Mouse (Mus musculus): Measurements from ENCODE around the gene Tex13b. TPM values are rescaled to one million over a fixed set of nuclear protein-coding genes. Genes with fewer than 3 reads are reported as not detected.
A peak's percentile ranks its signal among the peaks of the same experiment; 100 is the strongest.
"Not testable (repeated sequence)": the region's sequence is repeated elsewhere in the genome, so short reads cannot be mapped to it uniquely, and the experiment has no call there.

Gene Tex13b
- polyA plus RNA-seq (2015; fragmentation: Nextera tagmentation; extraction: Ambion mirVana): not detected in 2 replicates

DNA sequence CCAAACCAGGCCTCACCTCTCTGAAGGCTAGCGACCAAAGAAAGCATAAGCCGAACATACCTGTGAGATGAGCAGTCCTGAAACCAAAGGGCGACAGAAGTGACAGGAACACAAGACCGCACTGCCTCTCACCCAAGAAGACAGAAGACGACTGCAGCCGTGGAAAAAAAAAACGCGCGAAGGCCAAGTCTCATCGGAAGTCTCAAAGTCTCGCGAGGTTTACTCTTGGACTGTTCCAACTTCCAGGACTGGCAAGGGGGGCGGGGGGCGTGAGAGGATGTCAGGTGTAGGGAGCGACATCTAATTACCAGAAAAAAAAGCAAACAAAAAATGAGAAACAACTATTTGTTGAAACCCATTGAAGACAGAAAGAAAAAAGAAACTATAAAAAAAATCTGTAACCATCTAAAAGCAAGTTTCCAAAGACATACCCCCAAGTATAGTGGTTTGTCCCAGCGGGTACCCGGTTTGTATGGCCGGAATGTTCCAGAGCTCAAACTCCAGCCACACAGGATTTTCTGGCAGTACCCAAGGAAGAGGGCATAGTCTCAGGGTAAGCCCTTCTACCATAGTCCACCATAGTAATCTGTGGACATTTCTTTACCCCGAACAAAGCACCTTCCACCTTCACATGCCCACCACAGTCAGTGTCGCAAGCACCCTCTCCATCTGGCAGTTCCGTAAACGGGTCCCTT, at the start of gene Tex13b:
TSS of gene Tex13b (minus strand) at position 122 of the 695 bp plus-strand sequence.
- no peak for ATAC-seq (ENCODE audit: borderline replicate concordance, extremely low read depth, low FRiP score, low TSS enrichment)
- H3K4me3 ChIP-seq: no peak within 1 kb of the TSS

GRCm38 (mm10) chrX:140862760-140863159, 49.5 kb upstream of the Tex13b start:
- Histone ChIP-seq H3K27me3 (peaks cover 3% of the 10 kb centered on the region; the same call in 1 of the 2 replicates), H3K36me3 (no peaks in the 10 kb centered on the region), H3K4me3 (no peak overlapping the region), H3K4me2 (no peak overlapping the region), H3K9ac (no peak overlapping the region), H3K9me3 (no peaks in the 10 kb centered on the region), H3K27ac (no peak overlapping the region), H3K4me1 (no peaks in the 10 kb centered on the region)
- no peak for ATAC-seq (ENCODE audit: borderline replicate concordance, extremely low read depth, low FRiP score, low TSS enrichment)
- 86% methylated on average over 6 of the region's 6 CpGs for WGBS

More for the DNA sequence above, at the start of gene Tex13b:
- Histone ChIP-seq H3K9me3 (no peaks in the 10 kb centered on the region), H3K27me3 (no peaks in the 10 kb centered on the region; the same call in 1 of the 2 replicates), H3K36me3 (no peaks in the 10 kb centered on the region), H3K27ac (no peak within 1 kb of the TSS), H3K9ac (no peak within 1 kb of the TSS), H3K4me2 (no peak within 1 kb of the TSS), H3K4me1 (no peaks in the 10 kb centered on the region)
- WGBS: 90% methylated on average over 22 of the region's 22 CpGs

- H3K27ac ChIP-seq: no peak overlapping the region
- no peak overlapping the region for H3K4me3 ChIP-seq
- no peak for ATAC-seq (ENCODE audit: borderline replicate concordance, extremely low read depth, low FRiP score, low TSS enrichment)
- H3K4me2 ChIP-seq: no peak overlapping the region
- no peak overlapping the region for H3K9ac ChIP-seq
- WGBS: 33% methylated on average over 2 of the region's 2 CpGs
- H3K4me1 ChIP-seq: no peaks in the 10 kb centered on the region
- H3K36me3 ChIP-seq: no peaks in the 10 kb centered on the region
- H3K27me3 ChIP-seq: no peaks in the 10 kb centered on the region; the same call in 1 of the 2 replicates
- H3K9me3 ChIP-seq: no peaks in the 10 kb centered on the region
Measured at GRCm38 (mm10) chrX:140857445-140857844, 44.2 kb upstream of the Tex13b start.

DNA sequence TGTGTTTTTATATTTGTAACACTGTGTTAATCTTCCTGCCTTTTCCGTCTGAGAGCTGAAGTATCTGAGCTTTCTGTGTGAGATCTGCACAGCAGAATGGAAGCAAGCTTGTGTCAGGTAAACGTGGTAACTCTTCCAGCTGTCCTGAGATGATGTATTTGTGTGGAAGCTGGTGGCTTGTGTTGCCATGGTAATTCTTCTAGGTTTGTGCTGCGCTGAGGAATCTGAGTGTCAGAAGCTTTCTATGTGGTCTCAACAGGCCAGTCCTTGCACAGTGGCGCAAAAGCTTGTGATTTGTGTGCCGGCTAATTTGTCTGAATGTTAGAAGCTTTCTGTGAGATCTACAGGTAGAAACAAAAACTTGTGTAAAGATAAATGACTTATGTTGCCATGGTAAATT, 43.8 kb upstream of the Tex13b start:
- not testable (repeated sequence) for H3K4me3 ChIP-seq; H3K4me2 ChIP-seq; H3K36me3 ChIP-seq; ATAC-seq (ENCODE audit: borderline replicate concordance, extremely low read depth, low FRiP score, low TSS enrichment); H3K9me3 ChIP-seq; H3K27ac ChIP-seq; H3K9ac ChIP-seq; H3K4me1 ChIP-seq; H3K27me3 ChIP-seq
- 56% methylated on average over 5 of the region's 5 CpGs for WGBS

GRCm38 (mm10) chrX:140854561-140854960, 41.3 kb upstream of the Tex13b start:
- no peaks in the 10 kb centered on the region; the same call in 1 of the 2 replicates for H3K27me3 ChIP-seq
- 60% methylated on average over 3 of the region's 3 CpGs for WGBS
- H3K27ac ChIP-seq: no peak overlapping the region
- H3K4me2 ChIP-seq: no peak overlapping the region
- H3K9ac ChIP-seq: no peak overlapping the region
- H3K9me3 ChIP-seq: no peaks in the 10 kb centered on the region
- H3K36me3 ChIP-seq: no peaks in the 10 kb centered on the region
- H3K4me3 ChIP-seq: no peak overlapping the region
- H3K4me1 ChIP-seq: no peaks in the 10 kb centered on the region
- ATAC-seq (ENCODE audit: borderline replicate concordance, extremely low read depth, low FRiP score, low TSS enrichment): no peak

- H3K4me2 ChIP-seq; H3K4me1 ChIP-seq; H3K4me3 ChIP-seq; H3K9ac ChIP-seq; ATAC-seq (ENCODE audit: borderline replicate concordance, extremely low read depth, low FRiP score, low TSS enrichment); H3K27ac ChIP-seq; H3K9me3 ChIP-seq; H3K36me3 ChIP-seq; H3K27me3 ChIP-seq: not testable (repeated sequence)
- 100% methylated on average over 1 of the region's 1 CpGs for WGBS
Measured at GRCm38 (mm10) chrX:140845401-140845800, 32.2 kb upstream of the Tex13b start.

- H3K4me2 ChIP-seq: no peak overlapping the region
- no peak for ATAC-seq (ENCODE audit: borderline replicate concordance, extremely low read depth, low FRiP score, low TSS enrichment)
- H3K36me3 ChIP-seq: no peaks in the 10 kb centered on the region
- no peaks in the 10 kb centered on the region for H3K27me3 ChIP-seq
- H3K9ac ChIP-seq: no peak overlapping the region
- WGBS: 64% methylated on average over 4 of the region's 4 CpGs
- H3K27ac ChIP-seq: no peak overlapping the region
- no peaks in the 10 kb centered on the region for H3K9me3 ChIP-seq
- no peak overlapping the region for H3K4me3 ChIP-seq
- H3K4me1 ChIP-seq: no peaks in the 10 kb centered on the region
Measured at GRCm38 (mm10) chrX:140839887-140840286, 26.7 kb upstream of the Tex13b start.

DNA sequence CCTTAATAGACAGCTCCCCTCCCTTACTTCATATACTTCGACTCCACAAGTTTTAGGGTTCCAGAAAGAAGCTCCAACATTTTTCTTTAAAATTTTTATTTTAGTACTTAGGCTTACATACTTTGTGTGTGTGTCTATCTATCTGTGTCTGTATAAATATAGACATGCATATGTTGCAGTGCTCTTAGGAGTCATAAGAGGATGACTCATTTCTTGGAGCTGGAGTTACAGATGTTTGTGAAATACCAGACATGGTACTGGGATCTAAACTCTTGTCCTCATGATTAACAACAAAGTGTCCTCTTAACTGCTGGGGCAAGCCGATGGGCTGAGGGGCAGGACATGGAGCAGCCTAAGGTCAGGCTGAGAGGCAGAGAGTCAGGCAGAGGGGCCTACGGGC, 24.8 kb upstream of the Tex13b start:
- H3K9ac ChIP-seq: no peak overlapping the region
- H3K4me2 ChIP-seq: no peak overlapping the region
- no peaks in the 10 kb centered on the region for H3K27me3 ChIP-seq
- no peaks in the 10 kb centered on the region for H3K4me1 ChIP-seq
- H3K9me3 ChIP-seq: no peaks in the 10 kb centered on the region
- no peak for ATAC-seq (ENCODE audit: borderline replicate concordance, extremely low read depth, low FRiP score, low TSS enrichment)
- WGBS: 70% methylated on average over 3 of the region's 3 CpGs
- no peak overlapping the region for H3K4me3 ChIP-seq
- H3K27ac ChIP-seq: no peak overlapping the region
- no peaks in the 10 kb centered on the region for H3K36me3 ChIP-seq

- H3K9me3 ChIP-seq: no peaks in the 10 kb centered on the region
- no peak overlapping the region for H3K27ac ChIP-seq
Measured at GRCm38 (mm10) chrX:140831706-140832105, 18.5 kb upstream of the Tex13b start.

GRCm38 (mm10) chrX:140822295-140822694, 9.1 kb upstream of the Tex13b start:
- ATAC-seq (ENCODE audit: borderline replicate concordance, extremely low read depth, low FRiP score, low TSS enrichment): no peak
- Histone ChIP-seq H3K9me3 (no peaks in the 10 kb centered on the region), H3K9ac (no peak overlapping the region), H3K4me3 (no peak overlapping the region), H3K27me3 (no peaks in the 10 kb centered on the region; the same call in 1 of the 2 replicates), H3K36me3 (no peaks in the 10 kb centered on the region), H3K27ac (no peak overlapping the region), H3K4me2 (peak overlapping the region; percentile 11), H3K4me1 (no peaks in the 10 kb centered on the region)
- WGBS: 47% methylated on average over 17 of the region's 17 CpGs

More at GRCm38 (mm10) chrX:140831706-140832105, 18.5 kb upstream of the Tex13b start:
- H3K27me3 ChIP-seq: no peaks in the 10 kb centered on the region
- no peaks in the 10 kb centered on the region for H3K36me3 ChIP-seq
- no peak overlapping the region for H3K4me3 ChIP-seq
- 67% methylated on average over 4 of the region's 4 CpGs for WGBS
- no peak overlapping the region for H3K9ac ChIP-seq
- H3K4me1 ChIP-seq: no peaks in the 10 kb centered on the region
- ATAC-seq (ENCODE audit: borderline replicate concordance, extremely low read depth, low FRiP score, low TSS enrichment): no peak
- no peak overlapping the region for H3K4me2 ChIP-seq

DNA sequence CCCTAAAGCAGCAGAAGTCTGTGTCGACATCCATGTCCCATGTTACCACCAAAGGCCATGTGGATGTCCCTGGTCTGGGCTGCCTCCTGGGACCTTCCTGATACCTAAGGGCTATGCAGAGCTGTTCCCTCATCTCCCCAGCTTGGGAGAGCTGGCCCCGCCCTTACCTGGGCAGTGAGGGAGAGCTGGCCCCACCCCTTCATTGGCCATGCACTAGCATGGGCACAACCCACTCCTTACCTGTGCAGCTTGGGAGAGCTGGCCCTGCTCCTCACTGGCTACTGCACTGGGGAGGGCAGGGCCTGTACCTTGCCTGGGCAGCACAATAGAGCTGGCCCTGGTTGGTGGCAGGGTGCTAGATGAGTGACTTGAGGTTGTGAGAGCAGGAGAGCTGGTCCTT, 7.9 kb downstream of the Tex13b start:
- no peak overlapping the region for H3K27ac ChIP-seq
- WGBS: 74% methylated on average over 2 of the region's 2 CpGs

GRCm38 (mm10) chrX:140769794-140770193, 43.4 kb downstream of the Tex13b start:
- no peak overlapping the region for H3K27ac ChIP-seq
- H3K9me3 ChIP-seq: no peaks in the 10 kb centered on the region
- no peaks in the 10 kb centered on the region for H3K4me1 ChIP-seq
- ATAC-seq (ENCODE audit: borderline replicate concordance, extremely low read depth, low FRiP score, low TSS enrichment): no peak
- no peak overlapping the region for H3K4me3 ChIP-seq
- H3K9ac ChIP-seq: no peak overlapping the region
- H3K27me3 ChIP-seq: no peaks in the 10 kb centered on the region
- 38% methylated on average over 1 of the region's 1 CpGs for WGBS
- H3K4me2 ChIP-seq: no peak overlapping the region
- H3K36me3 ChIP-seq: no peaks in the 10 kb centered on the region

More for the DNA sequence above, 7.9 kb downstream of the Tex13b start:
- no peak overlapping the region for H3K9ac ChIP-seq
- H3K4me3 ChIP-seq: no peak overlapping the region
- H3K27me3 ChIP-seq: no peaks in the 10 kb centered on the region
- no peaks in the 10 kb centered on the region for H3K4me1 ChIP-seq
- no peaks in the 10 kb centered on the region for H3K36me3 ChIP-seq
- no peak overlapping the region for H3K4me2 ChIP-seq
- ATAC-seq (ENCODE audit: borderline replicate concordance, extremely low read depth, low FRiP score, low TSS enrichment): peak; percentile 62; the same call in 1 of the 2 replicates
- no peaks in the 10 kb centered on the region for H3K9me3 ChIP-seq
